Mouse (Mus musculus) spleen, postnatal 4 days (tissue): Measurements from ENCODE around the gene Spon1.

ENCODE experiments used
- DNase-seq, 2 experiments: peaks; one replicate each; pipeline ENCODE4 v3.0.0; 2022; ENCODE audit warnings: low spot score in 2 of 2

The Spon1 gene

GRCm38 (mm10) chr7:113841521-113841920, 75.7 kb downstream of the Spon1 start:
- no peak for DNase-seq

DNA sequence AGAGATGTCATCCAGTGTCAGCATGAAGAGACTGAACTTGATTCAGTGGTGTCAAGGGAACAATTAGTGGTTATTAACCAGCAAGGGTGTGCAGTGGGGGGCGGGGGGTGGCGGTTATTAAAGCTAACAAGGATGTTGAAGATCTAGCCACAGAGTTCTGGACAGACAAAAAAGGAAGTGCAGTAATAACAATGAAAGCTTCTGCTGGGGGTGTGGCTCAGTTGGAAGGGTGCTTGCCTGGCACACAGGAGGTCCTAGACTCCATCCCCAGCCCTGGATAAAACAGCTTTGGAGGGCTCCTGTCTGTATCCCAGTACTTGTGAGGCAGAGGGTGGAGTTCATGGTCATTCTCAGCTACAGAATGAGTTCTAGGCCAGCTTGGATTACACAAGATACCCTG, 77.4 kb downstream of the Spon1 start:
- DNase-seq: no peak

GRCm38 (mm10) chr7:113845191-113845590, 79.4 kb downstream of the Spon1 start:
- DNase-seq: no peak

- DNase-seq: no peak
These were observed 80.8 kb downstream of the Spon1 start for GRCm38 (mm10) chr7:113846553-113846952.

GRCm38 (mm10) chr7:113847041-113847819, 81.4 kb downstream of the Spon1 start:
- DNase-seq: no peak

GRCm38 (mm10) chr7:113850389-113850788, 84.6 kb downstream of the Spon1 start:
- no peak for DNase-seq

DNA sequence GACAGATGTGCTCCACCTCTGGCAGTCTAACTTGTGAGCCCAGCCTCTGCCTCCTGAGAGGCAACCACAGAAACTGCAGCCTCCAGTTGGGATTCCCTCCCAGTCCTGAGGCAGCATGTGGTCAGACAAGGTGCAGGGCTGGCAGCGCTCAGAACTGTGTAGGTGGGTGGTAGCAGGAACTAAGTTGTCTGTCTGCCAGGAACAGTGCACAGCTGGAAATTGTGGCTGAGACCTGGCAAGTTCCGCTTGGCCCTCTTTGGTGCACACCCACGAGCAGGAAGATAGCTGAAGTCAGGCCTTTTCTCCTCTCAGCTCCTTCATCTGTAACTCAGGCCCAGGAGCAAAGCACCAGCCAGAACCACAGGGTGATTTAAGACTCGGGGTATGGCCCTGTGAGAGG, 89.6 kb downstream of the Spon1 start:
- DNase-seq: no peak

- DNase-seq: no peak
These were observed 90.3 kb downstream of the Spon1 start for GRCm38 (mm10) chr7:113856067-113856466.

DNA sequence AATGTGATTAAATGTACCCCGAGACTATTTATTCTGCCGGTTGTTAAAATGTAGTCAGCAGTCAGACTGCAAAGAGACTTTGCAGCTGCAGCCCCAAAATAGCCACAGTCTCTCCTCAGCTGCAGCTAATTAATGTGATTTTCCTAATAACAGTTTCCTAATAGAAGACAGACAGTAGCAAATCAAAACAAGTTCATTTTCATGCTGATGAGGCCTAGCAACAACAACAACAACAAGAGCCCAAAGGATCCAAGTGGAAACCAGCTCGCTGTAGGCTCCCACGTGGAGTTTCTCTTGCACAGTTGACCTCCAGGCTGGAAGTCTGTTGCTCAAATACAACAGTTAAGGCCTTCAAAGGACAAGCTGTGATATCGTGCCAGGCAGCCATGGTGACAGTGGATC, 93.7 kb downstream of the Spon1 start:
- no peak for DNase-seq

DNA sequence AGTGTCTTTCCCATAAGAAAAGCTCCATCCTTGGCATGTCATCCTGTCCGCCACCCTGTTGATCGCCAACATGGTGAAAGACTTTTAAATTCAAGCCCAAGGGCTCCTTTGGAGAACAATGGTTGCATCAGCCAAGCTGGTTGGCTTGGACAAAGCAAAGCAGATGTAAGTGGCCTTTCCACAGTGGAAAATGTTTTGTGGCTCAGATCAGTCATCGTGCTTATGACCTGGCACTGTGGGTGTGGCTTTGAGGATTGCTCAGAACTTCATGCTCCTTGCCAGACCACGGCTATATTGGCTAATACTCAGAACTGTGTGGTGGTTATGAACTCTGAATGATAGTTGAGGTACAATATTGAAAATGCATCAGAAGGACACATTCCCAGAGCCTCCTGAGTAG, 96.2 kb downstream of the Spon1 start:
- DNase-seq: no peak

- no peak for DNase-seq
These were observed 107.0 kb downstream of the Spon1 start for GRCm38 (mm10) chr7:113872846-113873245.

DNA sequence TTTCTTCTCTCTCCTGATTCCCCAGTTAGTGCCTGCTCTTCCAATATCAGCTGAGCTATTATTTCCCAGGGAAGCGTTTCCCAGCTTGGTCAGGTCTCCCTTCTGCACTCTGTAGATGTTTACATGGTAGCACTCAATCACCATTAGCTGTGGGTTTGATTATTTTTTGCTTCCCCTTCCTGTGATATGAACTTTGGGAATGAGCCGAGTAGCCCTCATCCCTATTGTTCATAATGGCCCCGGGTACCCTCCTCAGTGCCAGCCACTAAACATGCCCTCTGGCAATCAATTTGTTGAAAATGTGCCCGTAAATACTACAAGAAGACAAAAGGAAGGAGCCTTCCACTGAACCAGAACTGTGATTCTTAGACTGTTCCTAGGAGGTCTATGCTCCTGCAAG, 111.7 kb downstream of the Spon1 start:
- no peak for DNase-seq

- no peak for DNase-seq
These were observed 112.1 kb downstream of the Spon1 start for GRCm38 (mm10) chr7:113877926-113878325.

- no peak for DNase-seq
These were observed 113.3 kb downstream of the Spon1 start for GRCm38 (mm10) chr7:113879085-113879501.

DNA sequence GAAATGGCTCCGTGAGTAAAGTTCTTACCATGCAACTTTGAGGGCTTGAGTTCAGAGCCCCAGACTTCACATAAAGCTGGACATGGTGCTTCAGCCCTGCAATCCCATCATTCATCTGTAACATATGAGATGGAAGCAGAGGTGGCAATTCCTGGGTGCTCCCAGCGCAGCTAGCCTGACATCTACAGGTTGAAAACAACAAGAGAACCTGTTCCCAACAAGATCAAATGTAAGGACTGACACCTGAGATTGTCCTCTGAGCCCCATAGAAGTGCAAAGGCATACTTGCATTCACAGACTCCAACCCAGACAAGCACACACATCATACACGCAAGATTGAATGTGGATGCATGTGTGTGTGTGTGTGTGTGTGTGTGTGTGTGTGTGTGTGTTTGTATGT, 114.2 kb downstream of the Spon1 start:
- DNase-seq: no peak

- no peak for DNase-seq
These were observed 125.0 kb downstream of the Spon1 start for GRCm38 (mm10) chr7:113890782-113891181.

DNA sequence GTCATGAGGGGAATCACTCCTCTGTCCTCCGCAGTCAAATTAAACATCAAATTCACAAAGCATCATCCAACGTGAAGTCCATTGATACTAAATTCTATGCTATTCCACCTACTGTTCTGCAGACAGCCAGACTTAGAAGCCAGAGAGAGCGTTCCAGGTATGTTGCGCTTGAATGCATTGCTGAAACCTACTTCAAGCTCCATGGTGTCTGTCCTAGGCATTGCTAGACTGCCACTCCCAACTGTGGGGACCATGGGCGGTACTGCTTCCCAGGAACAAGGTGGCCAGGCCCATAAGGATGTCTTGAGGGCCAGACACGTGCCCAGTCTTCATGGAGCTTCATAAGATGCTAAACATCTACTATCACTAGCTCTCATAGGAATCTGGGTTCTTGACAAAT, 125.7 kb downstream of the Spon1 start:
- DNase-seq: no peak

DNA sequence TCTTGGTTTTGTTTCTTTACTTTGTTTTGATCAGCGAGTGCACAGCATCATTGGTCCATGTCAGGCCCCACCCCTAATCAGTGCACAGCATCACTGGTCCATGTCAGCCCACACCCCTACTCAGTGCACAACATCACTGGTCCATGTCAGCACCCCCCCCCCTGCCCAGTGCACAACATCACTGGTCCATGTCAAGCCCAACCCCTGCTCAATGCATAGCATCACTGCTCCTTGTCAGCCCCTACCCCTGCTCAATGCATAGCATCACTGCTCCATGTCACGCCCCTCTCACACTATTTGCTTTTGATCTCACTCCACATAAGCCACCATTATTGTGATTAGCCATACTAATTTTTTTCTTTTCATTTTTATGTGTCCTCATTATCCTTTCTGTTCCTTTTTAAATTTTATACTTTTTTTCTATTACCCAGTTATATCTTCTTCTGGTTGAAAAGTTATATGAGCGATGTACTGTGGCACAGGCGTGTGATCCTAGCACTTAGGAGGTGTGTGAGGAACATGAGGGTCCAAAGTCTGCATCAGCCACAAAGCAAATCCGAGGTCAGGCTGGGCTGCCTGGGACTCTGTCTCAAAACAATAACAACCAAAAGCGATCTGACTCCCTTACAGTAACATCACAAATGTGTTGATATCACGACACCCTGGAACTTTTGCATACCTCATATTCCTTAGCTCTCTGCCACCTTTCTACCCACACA, 128.3 kb downstream of the Spon1 start:
- DNase-seq: no peak

GRCm38 (mm10) chr7:113895266-113895665, 129.5 kb downstream of the Spon1 start:
- DNase-seq: no peak

GRCm38 (mm10) chr7:113898388-113898787, 132.6 kb downstream of the Spon1 start:
- no peak for DNase-seq

- DNase-seq: no peak
These were observed 135.7 kb downstream of the Spon1 start for GRCm38 (mm10) chr7:113901511-113901910.

DNA sequence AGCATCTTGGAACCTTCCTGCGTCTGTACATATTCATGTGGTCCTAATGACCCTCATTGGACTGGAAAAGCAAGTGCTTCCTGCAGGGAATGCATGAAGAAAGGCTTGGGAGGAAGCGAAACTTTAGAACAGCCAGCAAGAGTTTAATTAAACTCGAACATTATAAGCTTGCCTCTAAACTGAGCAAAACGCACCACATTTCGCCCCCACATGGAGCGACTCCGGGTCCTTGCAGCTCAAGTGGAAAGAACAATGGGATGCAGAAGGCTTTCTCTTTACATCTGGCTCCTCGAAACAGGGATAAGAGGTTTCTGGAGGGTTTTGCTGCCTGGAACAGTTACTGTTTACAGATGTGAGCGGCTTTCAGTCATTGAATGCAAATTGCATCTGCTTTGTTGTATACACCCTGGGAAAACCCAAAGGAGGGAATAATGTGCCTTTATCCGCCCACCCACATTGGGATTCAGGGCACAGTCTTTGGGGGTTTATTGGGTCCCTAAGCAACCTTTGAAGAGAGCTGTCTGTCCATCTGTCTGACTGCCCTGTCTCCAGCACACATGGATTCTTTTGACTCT, 136.2 kb downstream of the Spon1 start:
- DNase-seq: no peak
